Mouse (Mus musculus) CH12.LX (cell line): Measurements from ENCODE around the gene Crip3. TPM values are rescaled to one million over a fixed set of nuclear protein-coding genes. Genes with fewer than 3 reads are reported as not detected.

Experiments used
- DNase-seq: peaks from one replicate; pipeline ENCODE4 v3.0.0-alpha.2; 2013; ENCODE audit errors: extremely low read depth
- H3K27ac ChIP-seq: 2 replicates; pipeline ENCODE4 v1.5.1; 2012; ENCODE audit warnings: low read depth, mild to moderate bottlenecking, control low read depth, moderate library complexity; ENCODE audit not compliant: insufficient read depth
- H3K27me3 ChIP-seq: replicated peaks from 2 replicates; pipeline ENCODE3; 2012; ENCODE audit warnings: inconsistent platforms
- H3K36me3 ChIP-seq, 2 experiments: replicated peaks in 1 of 2; 2 replicates each; pipeline versions ENCODE3 to v1.6.1; 2012; ENCODE audit warnings: inconsistent platforms in 1 of 2, low read length in 1 of 2, mild to moderate bottlenecking in 1 of 2, mixed read lengths in 1 of 2, moderate library complexity in 1 of 2; ENCODE audit not compliant: control insufficient read depth in 1 of 2, insufficient read depth in 1 of 2
- H3K4me1 ChIP-seq, 2 experiments: 2 replicates each; pipeline ENCODE4 v1.6.1; 2012; ENCODE audit warnings: inconsistent platforms in 1 of 2, moderate library complexity in 1 of 2; ENCODE audit not compliant: insufficient read depth in 2 of 2, control insufficient read depth in 1 of 2
- H3K4me2 ChIP-seq: 2 replicates; pipeline ENCODE4 v1.6.1; 2012; ENCODE audit warnings: low read depth, mild to moderate bottlenecking, control low read depth; ENCODE audit not compliant: poor library complexity, insufficient read depth, severe bottlenecking
- H3K4me3 ChIP-seq, 3 experiments: fragments of 150-350 bp in 1 of 3; sonication (generic) in 1 of 3; replicated peaks in 1 of 3; 2 replicates each; pipeline versions ENCODE3 to v1.5.1; 2011 to 2012; ENCODE audit warnings: low read depth in 2 of 3, low read length in 2 of 3, mild to moderate bottlenecking in 2 of 3, moderate library complexity in 2 of 3, control low read depth in 1 of 3, improper control_type of control experiment in 1 of 3, inconsistent platforms in 1 of 3, mixed read lengths in 1 of 3; ENCODE audit not compliant: poor library complexity in 1 of 3
- H3K79me2 ChIP-seq: replicated peaks from 2 replicates; pipeline ENCODE4 v1.6.1; 2012; ENCODE audit warnings: mild to moderate bottlenecking, moderate library complexity; ENCODE audit not compliant: control insufficient read depth, poor library complexity, insufficient read depth, severe bottlenecking; ENCODE audit errors: extremely low read depth
- H3K9ac ChIP-seq: 2 replicates; pipeline ENCODE4 v1.6.1; 2012; ENCODE audit warnings: low read depth, mild to moderate bottlenecking, control low read depth, moderate library complexity; ENCODE audit not compliant: insufficient read depth
- H3K9me3 ChIP-seq: replicated peaks from 2 replicates; pipeline ENCODE3; 2012; ENCODE audit warnings: low read length, inconsistent platforms, mixed read lengths
- BHLHE40 ChIP-seq: IDR thresholded peaks from 2 replicates; pipeline ENCODE4 v1.6.1; 2011; ENCODE audit warnings: mild to moderate bottlenecking, low read depth, low read length, improper control_type of control experiment
- CHD2 ChIP-seq: IDR thresholded peaks from 2 replicates; pipeline ENCODE4 v1.6.1; 2011; ENCODE audit warnings: low read length, improper control_type of control experiment
- CTCF ChIP-seq, 2 experiments: IDR thresholded peaks in 1 of 2; conservative IDR thresholded peaks in 1 of 2; 2 replicates each; pipeline ENCODE4 v1.5.1; 2011 to 2012; ENCODE audit warnings: low read depth in 2 of 2, low read length in 2 of 2, improper control_type of control experiment in 1 of 2, inconsistent platforms in 1 of 2, mild to moderate bottlenecking in 1 of 2, moderate library complexity in 1 of 2
- ELF1 ChIP-seq: IDR thresholded peaks from 2 replicates; pipeline ENCODE4 v1.6.1; 2014; ENCODE audit warnings: low read depth, mild to moderate bottlenecking, inconsistent platforms, low read length, improper control_type of control experiment
- ETS1 ChIP-seq: conservative IDR thresholded peaks from 2 replicates; pipeline ENCODE4 v1.6.1; 2012; ENCODE audit warnings: low read depth, mild to moderate bottlenecking, inconsistent platforms, low read length, improper control_type of control experiment, moderate library complexity
- GABPA ChIP-seq: IDR thresholded peaks from 2 replicates; pipeline ENCODE4 v1.6.1; 2012; ENCODE audit warnings: low read depth, low read length, improper control_type of control experiment, inconsistent platforms; ENCODE audit not compliant: insufficient replicate concordance
- HCFC1 ChIP-seq: IDR thresholded peaks from 2 replicates; pipeline ENCODE4 v1.6.1; 2012; ENCODE audit warnings: low read depth, mild to moderate bottlenecking, inconsistent platforms, low read length, improper control_type of control experiment
- JUN ChIP-seq: IDR thresholded peaks from 2 replicates; pipeline ENCODE4 v1.6.1; 2011; ENCODE audit warnings: low read depth, mild to moderate bottlenecking, low read length, improper control_type of control experiment, moderate library complexity; ENCODE audit not compliant: insufficient read depth
- JUND ChIP-seq: conservative IDR thresholded peaks from 2 replicates; pipeline ENCODE4 v1.6.1; 2011; ENCODE audit warnings: low read depth, low read length, improper control_type of control experiment
- KAT2A ChIP-seq: IDR thresholded peaks from 2 replicates; pipeline ENCODE4 v1.6.1; 2012; ENCODE audit warnings: low read length, improper control_type of control experiment, inconsistent platforms; ENCODE audit not compliant: insufficient replicate concordance
- MAX ChIP-seq: IDR thresholded peaks from 2 replicates; pipeline ENCODE4 v1.6.1; 2011; ENCODE audit warnings: low read length, improper control_type of control experiment
- MEF2A ChIP-seq: IDR thresholded peaks from 2 replicates; pipeline ENCODE4 v1.6.1; 2014; ENCODE audit warnings: low read depth, mild to moderate bottlenecking, inconsistent platforms, low read length, improper control_type of control experiment, borderline replicate concordance
- NELFE ChIP-seq: IDR thresholded peaks from 2 replicates; pipeline ENCODE4 v1.6.1; 2011; ENCODE audit warnings: low read depth, low read length, improper control_type of control experiment
- PAX5 ChIP-seq: IDR thresholded peaks from 2 replicates; pipeline ENCODE4 v1.6.1; 2012; ENCODE audit warnings: low read length, inconsistent platforms, mixed read lengths
- POLR2A ChIP-seq: IDR thresholded peaks from 2 replicates; pipeline ENCODE4 v1.6.1; 2011; ENCODE audit warnings: low read depth, mild to moderate bottlenecking, improper control_type of control experiment, low read length
- RAD21 ChIP-seq: IDR thresholded peaks from 2 replicates; pipeline ENCODE4 v1.6.1; 2011; ENCODE audit warnings: low read depth, mild to moderate bottlenecking, low read length, improper control_type of control experiment, moderate library complexity
- RCOR1 ChIP-seq: conservative IDR thresholded peaks from 2 replicates; pipeline ENCODE4 v1.6.1; 2012; ENCODE audit warnings: low read depth, mild to moderate bottlenecking, inconsistent platforms, low read length, improper control_type of control experiment
- USF2 ChIP-seq: conservative IDR thresholded peaks from 2 replicates; pipeline ENCODE4 v1.6.1; 2011; ENCODE audit warnings: low read depth, low read length, improper control_type of control experiment
- ZC3H11A ChIP-seq: IDR thresholded peaks from 2 replicates; pipeline ENCODE4 v1.6.1; 2012; ENCODE audit warnings: low read depth, mild to moderate bottlenecking, inconsistent platforms, low read length, improper control_type of control experiment
- ZNF384 ChIP-seq: IDR thresholded peaks from 2 replicates; pipeline ENCODE4 v1.6.1; 2012; ENCODE audit warnings: low read depth, low read length, improper control_type of control experiment, inconsistent platforms
- dilution Hi-C: fragments of 300-500 bp; cut with MboI; formaldehyde crosslinking; loops from 2 replicates; pipeline ENCODE4 v1.14.3; 2020; ENCODE audit warnings: low sequenced_read_pairs; ENCODE audit not compliant: extremely low pct_unique_long_range_greater_than_20kb, extremely low pct_ligation_motif_present
- in situ Hi-C: fragments of 300-500 bp; cut with MboI; formaldehyde crosslinking; loops from 3 replicates; pipeline ENCODE4 v1.14.3; 2019; ENCODE audit warnings: low sequenced_read_pairs, low pct_ligation_motif_present, low pct_unique_long_range_greater_than_20kb, mixed read lengths
- polyA plus RNA-seq: library from polyadenylated mRNA; unstranded; fragments of >175 nt; gene quantifications from 2 replicates; pipeline ENCODE4 v1.2.1, GENCODE M21; 2012; ENCODE audit warnings: low read depth; ENCODE audit not compliant: insufficient read length
- total RNA-seq, 2 experiments: library from RNA; depleted of rRNA; stranded (reverse); fragments of 300-350 nt in 1 of 2; fragments of >200 nt in 1 of 2; gene quantifications; 2 replicates each; pipeline ENCODE4 v1.2.3; 2012 to 2014

Crip3 gene
- total and polyA plus RNA-seq, 3 experiments = not detected

GRCm38 (mm10) chr17:46453970-46454411 lies 25.3 kb downstream of the Crip3 start:
- dilution Hi-C loops = no loop called here
- no peak overlapping the region for H3K9ac ChIP-seq
- H3K27me3 ChIP-seq = peaks cover 91% of the 10 kb centered on the region

GRCm38 (mm10) chr17:46454539-46454938 lies 25.8 kb downstream of the Crip3 start:
- H3K4me1 ChIP-seq = peaks cover 12 to 13% of the 10 kb centered on the region in 2 experiments; a peak in 3 of 4 replicates
- no peak overlapping the region for H3K4me2 ChIP-seq
- no peaks in the 10 kb centered on the region for H3K79me2 ChIP-seq
- dilution Hi-C loops (no loop called here), in situ Hi-C loops (no loop called here)
- no peak for DNase-seq
- no peak for TF ChIP-seq ZC3H11A
- TF ChIP-seq POLR2A = no peak
- TF ChIP-seq ELF1 = no peak
- no peak for TF ChIP-seq HCFC1
- no peak for TF ChIP-seq BHLHE40
- H3K27me3 ChIP-seq = peaks cover 91% of the 10 kb centered on the region
- peaks cover 3% of the 10 kb centered on the region for H3K9me3 ChIP-seq
- H3K4me3 ChIP-seq = no peak overlapping the region
- H3K9ac ChIP-seq = no peak overlapping the region
- H3K27ac ChIP-seq = no peak overlapping the region
- no peaks in the 10 kb centered on the region for H3K36me3 ChIP-seq

More at GRCm38 (mm10) chr17:46453970-46454411, 25.3 kb downstream of the Crip3 start:
- DNase-seq = no peak
- no peak overlapping the region for H3K4me2 ChIP-seq
- no peak overlapping the region for H3K27ac ChIP-seq
- H3K4me3 ChIP-seq = no peak overlapping the region
- H3K9me3 ChIP-seq = peaks cover 3% of the 10 kb centered on the region
- H3K36me3 ChIP-seq = no peaks in the 10 kb centered on the region
- in situ Hi-C loops = no loop called here
- TF ChIP-seq HCFC1 (no peak), ZC3H11A (no peak), RCOR1 (no peak), NELFE (no peak), RAD21 (no peak), ETS1 (no peak), MAX (no peak), GABPA (no peak), PAX5 (no peak), JUND (no peak), ZNF384 (no peak), MEF2A (no peak), JUN (no peak), CHD2 (no peak), CTCF (conservative IDR thresholded peaks at IDR 0.05 in 1 of 2, IDR thresholded peaks at IDR 0.05 in 1 of 2; ENCODE audit: low read depth in 2 of 2, low read length in 2 of 2) (no peak), KAT2A (no peak), USF2 (no peak)
- no peaks in the 10 kb centered on the region for H3K79me2 ChIP-seq
- peaks cover 12 to 13% of the 10 kb centered on the region in 2 experiments; a peak in 3 of 4 replicates for H3K4me1 ChIP-seq
